Mouse (Mus musculus): ENCODE data around the gene Wdr59.

DNA sequence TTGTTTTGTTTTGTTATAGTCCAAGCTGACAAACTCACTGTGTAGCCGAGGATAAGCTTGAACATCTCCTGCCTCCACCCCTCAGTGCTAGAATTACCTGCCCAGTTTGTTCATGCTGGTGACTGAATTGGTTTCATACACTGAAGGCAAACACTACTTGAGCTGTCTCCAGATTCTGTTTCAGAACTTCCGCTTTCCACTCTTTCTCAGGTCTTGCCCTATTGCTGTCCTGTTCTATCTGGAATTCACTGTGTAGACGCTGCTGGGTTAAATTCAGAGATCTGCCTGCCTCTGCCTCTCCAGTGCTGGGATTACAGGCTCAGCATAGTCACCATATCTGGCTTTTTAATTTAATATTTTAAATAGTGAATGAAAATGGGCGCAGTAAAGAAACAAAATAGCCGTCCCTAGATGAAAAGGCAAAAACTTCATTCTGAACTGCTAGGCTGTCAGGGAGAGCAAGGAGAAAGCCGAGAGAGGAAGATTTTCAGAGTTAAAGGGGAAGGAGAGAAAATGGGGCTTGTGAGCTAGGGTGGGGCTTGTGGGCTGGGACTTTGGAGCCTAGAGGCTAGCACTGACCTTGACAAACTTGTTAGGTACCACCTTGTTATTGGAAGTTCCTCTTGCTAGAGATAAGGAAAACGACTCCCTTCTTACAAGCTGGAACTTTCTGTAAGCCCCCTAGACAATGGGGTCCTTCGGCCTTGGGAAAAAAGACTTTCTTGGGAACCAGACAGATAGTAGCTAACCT is 23.7 kb upstream of the Wdr59 start:
- TF ChIP-seq CTCF (IDR thresholded peaks at IDR 0.05): no peak
- TF ChIP-seq POLR2A (IDR thresholded peaks at IDR 0.05; ENCODE audit: insufficient read depth, low read depth, low read length): no peak
- TF ChIP-seq EP300 (IDR thresholded peaks at IDR 0.05; ENCODE audit: insufficient read depth, low read depth, low read length): no peak
